Mouse (Mus musculus) kidney, postnatal 25 days (tissue): ENCODE measurements around the gene Zfp384.

Experiments
- DNase-seq, 2 experiments: peaks; one replicate each; pipeline ENCODE4 v3.0.0; 2021; ENCODE audit warnings: mixed read lengths in 2 of 2

Gene Zfp384

GRCm38 (mm10) chr6:125084424-125084823 is 75.5 kb downstream of the Zfp384 start:
- DNase-seq = peak; percentile 62 to 70
